Mouse (Mus musculus) limb, embryonic 14.5 days (tissue): ENCODE measurements around the gene Adssl1. TPM values are rescaled to one million over a fixed set of nuclear protein-coding genes. Genes with fewer than 3 reads are reported as not detected.

Source experiments
- ATAC-seq: fragments of 200-750 bp; cut with Nextera tagmentation; 2 replicates; pipeline ENCODE4 v1.8.0; 2017; ENCODE audit warnings: low read depth, moderate number of reproducible peaks, moderate TSS enrichment; ENCODE audit not compliant: low FRiP score
- DNase-seq: peaks from one replicate; pipeline ENCODE4 v3.0.0-alpha.2; 2015; ENCODE audit warnings: low spot score
- H3K27ac ChIP-seq: fragments of 300-500 bp; sonication (generic); replicated peaks from 2 replicates; pipeline ENCODE4 v1.5.1; 2014; ENCODE audit warnings: low read depth, mild to moderate bottlenecking, low read length, moderate library complexity, mixed read lengths
- H3K27me3 ChIP-seq: fragments of 300-500 bp; sonication (generic); 2 replicates; pipeline ENCODE4 v1.6.1; 2014; ENCODE audit warnings: low read length, mixed read lengths; ENCODE audit not compliant: control insufficient read depth, insufficient read depth
- H3K36me3 ChIP-seq: fragments of 300-500 bp; sonication (generic); 2 replicates; pipeline ENCODE4 v1.6.1; 2014; ENCODE audit warnings: mild to moderate bottlenecking, low read length, moderate library complexity, mixed read lengths; ENCODE audit not compliant: control insufficient read depth, insufficient read depth
- H3K4me1 ChIP-seq: fragments of 300-500 bp; sonication (generic); 2 replicates; pipeline ENCODE4 v1.6.1; 2014; ENCODE audit warnings: antibody characterized with exemption, low read length, mixed read lengths; ENCODE audit not compliant: control insufficient read depth, insufficient read depth
- H3K4me2 ChIP-seq: fragments of 300-500 bp; sonication (generic); replicated peaks from 2 replicates; pipeline ENCODE4 v1.6.1; 2014; ENCODE audit warnings: low read depth, mild to moderate bottlenecking, low read length, moderate library complexity; ENCODE audit not compliant: severe bottlenecking
- H3K4me3 ChIP-seq: fragments of 300-500 bp; sonication (generic); replicated peaks from 2 replicates; pipeline ENCODE4 v1.5.1; 2014; ENCODE audit warnings: low read length
- H3K9ac ChIP-seq: fragments of 300-500 bp; sonication (generic); 2 replicates; pipeline ENCODE4 v1.6.1; 2014; ENCODE audit warnings: mild to moderate bottlenecking, low read depth, low read length, moderate library complexity; ENCODE audit not compliant: severe bottlenecking
- H3K9me3 ChIP-seq: fragments of 300-500 bp; sonication (generic); 2 replicates; pipeline ENCODE4 v1.6.1; 2016; ENCODE audit warnings: low read length; ENCODE audit not compliant: control insufficient read depth
- POLR2A ChIP-seq: fragments of 200-500 bp; IDR thresholded peaks from 2 replicates; pipeline ENCODE4 v1.8.0; 2012; ENCODE audit warnings: inconsistent platforms, mild to moderate bottlenecking, moderate library complexity, borderline replicate concordance; ENCODE audit not compliant: insufficient read depth, insufficient read length; ENCODE audit errors: extremely low read depth
- WGBS: fragments of 180-500 bp; shearing (Covaris S2); extraction: QIAGEN DNeasy Blood & Tissue Kit; methylation state at CpG from one replicate; pipeline ENCODE4 v1.1.7; 2014; 5-methylcytosine and 5-hydroxymethylcytosine counted together
- polyA plus RNA-seq, 2 experiments: library from polyadenylated mRNA; depleted of rRNA in 1 of 2; stranded (reverse) in 1 of 2; unstranded in 1 of 2; fragments of >200 nt; fragmentation: Nextera tagmentation in 1 of 2; extraction: Ambion mirVana in 1 of 2; gene quantifications; 2 replicates each; pipeline versions ENCODE4 v1.2.1 to v1.2.3; 2012 to 2014

The Adssl1 gene
- polyA plus RNA-seq, 2 experiments: 15.0 to 18.9 TPM

DNA sequence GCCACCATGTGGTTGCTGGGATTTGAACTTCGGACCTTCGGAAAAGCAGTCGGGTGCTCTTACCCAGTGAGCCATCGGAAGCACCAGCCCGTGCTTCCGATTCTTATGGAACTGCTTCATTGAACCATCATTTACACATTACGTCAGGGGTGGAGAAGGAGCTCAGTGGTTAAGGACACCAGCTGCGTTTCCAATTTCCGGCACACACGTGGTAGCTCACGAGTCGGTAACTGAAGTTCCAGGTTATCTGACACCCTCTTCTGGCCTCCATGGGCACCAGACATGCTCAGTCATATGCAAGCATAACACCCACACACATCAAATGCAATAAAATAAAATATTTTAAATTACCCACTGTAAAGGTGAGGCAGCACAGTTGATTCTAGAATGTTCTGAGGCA, 10.2 kb downstream of the Adssl1 start:
- H3K4me3 ChIP-seq: no peak overlapping the region
- WGBS: 84% methylated on average over 12 of the region's 12 CpGs
- no peak for TF ChIP-seq POLR2A

DNA sequence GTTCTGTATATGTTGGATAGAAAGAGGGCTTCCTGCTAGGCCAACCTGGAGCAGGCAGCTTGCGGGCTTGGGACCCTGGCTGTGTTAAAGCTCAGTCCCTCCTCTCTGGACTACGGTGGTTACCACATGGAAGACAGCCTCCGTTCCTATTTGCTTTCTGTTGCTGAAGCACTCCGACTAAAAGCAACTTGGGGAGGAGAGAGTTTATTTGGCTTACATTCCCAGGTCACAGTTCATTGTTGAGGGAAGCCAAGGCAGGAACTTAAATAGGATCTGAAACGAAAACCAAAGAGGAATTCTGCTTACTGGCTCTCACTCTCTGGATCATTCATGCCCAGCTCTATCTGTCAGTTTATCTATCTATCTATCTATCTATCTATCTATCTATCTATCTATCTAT, 11.0 kb downstream of the Adssl1 start:
- H3K36me3 ChIP-seq: no peaks in the 10 kb centered on the region
- WGBS: 79% methylated on average over 5 of the region's 5 CpGs
- TF ChIP-seq POLR2A: no peak
- no peaks in the 10 kb centered on the region for H3K9me3 ChIP-seq
- no peak overlapping the region for H3K4me3 ChIP-seq
- H3K4me2 ChIP-seq: no peak overlapping the region
- H3K27me3 ChIP-seq: no peaks in the 10 kb centered on the region
- H3K27ac ChIP-seq: no peak overlapping the region
- H3K4me1 ChIP-seq: peaks cover 11% of the 10 kb centered on the region
- ATAC-seq (no peak), DNase-seq (no peak)
- H3K9ac ChIP-seq: no peak overlapping the region

More for the DNA sequence above, 10.2 kb downstream of the Adssl1 start:
- Histone ChIP-seq H3K9me3 (no peaks in the 10 kb centered on the region), H3K9ac (no peak overlapping the region), H3K4me2 (no peak overlapping the region), H3K4me1 (peaks cover 11% of the 10 kb centered on the region), H3K27ac (no peak overlapping the region), H3K36me3 (no peaks in the 10 kb centered on the region), H3K27me3 (no peaks in the 10 kb centered on the region)
- ATAC-seq (no peak), DNase-seq (no peak)

- 50% methylated on average over 1 of the region's 1 CpGs for WGBS
- Histone ChIP-seq H3K36me3 (no peaks in the 10 kb centered on the region), H3K4me3 (no peak overlapping the region), H3K4me1 (peaks cover 11% of the 10 kb centered on the region), H3K4me2 (no peak overlapping the region), H3K27me3 (no peaks in the 10 kb centered on the region), H3K9me3 (no peaks in the 10 kb centered on the region), H3K9ac (no peak overlapping the region), H3K27ac (no peak overlapping the region)
- DNase-seq (no peak), ATAC-seq (no peak)
- no peak for TF ChIP-seq POLR2A
Observed at GRCm38 (mm10) chr12:112631472-112631871, 11.6 kb downstream of the Adssl1 start.

DNA sequence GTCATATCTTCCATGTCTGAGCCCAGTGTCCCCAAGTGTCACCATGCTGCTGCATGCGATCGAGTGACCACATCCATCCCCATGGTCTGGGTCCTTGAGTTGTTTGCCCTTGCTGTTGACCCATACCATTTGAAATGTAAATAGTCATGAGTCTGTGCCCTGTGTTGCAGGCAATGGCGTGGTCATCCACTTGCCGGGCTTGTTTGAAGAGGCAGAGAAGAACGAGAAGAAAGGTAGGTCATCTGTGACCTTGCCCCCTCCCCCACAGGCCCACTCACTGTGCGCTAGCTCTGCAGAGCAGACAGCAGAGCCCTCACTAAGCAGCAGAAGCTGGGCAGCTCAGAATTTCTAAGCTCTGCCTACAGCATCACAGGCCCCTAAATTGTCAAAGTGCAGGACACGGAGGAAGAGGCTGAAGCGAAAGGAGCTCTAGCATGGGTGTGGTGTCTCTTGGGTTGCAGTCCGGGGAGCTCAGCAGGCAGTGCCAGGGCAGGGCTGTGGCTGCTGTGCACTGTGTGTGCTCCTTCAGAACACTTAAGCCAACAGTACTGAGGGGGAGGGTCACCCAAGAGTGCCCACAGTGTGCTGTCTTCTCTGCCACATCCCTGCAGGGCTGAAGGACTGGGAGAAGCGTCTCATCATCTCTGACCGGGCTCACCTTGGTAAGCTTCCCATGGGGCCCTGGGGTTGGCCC, 12.4 kb downstream of the Adssl1 start:
- Histone ChIP-seq H3K4me1 (peaks cover 11% of the 10 kb centered on the region), H3K27me3 (no peaks in the 10 kb centered on the region), H3K36me3 (no peaks in the 10 kb centered on the region), H3K4me3 (no peak overlapping the region), H3K9me3 (no peaks in the 10 kb centered on the region), H3K4me2 (no peak overlapping the region), H3K27ac (no peak overlapping the region), H3K9ac (no peak overlapping the region)
- 67% methylated on average over 11 of the region's 11 CpGs for WGBS
- TF ChIP-seq POLR2A: no peak
- DNase-seq (no peak), ATAC-seq (no peak)

DNA sequence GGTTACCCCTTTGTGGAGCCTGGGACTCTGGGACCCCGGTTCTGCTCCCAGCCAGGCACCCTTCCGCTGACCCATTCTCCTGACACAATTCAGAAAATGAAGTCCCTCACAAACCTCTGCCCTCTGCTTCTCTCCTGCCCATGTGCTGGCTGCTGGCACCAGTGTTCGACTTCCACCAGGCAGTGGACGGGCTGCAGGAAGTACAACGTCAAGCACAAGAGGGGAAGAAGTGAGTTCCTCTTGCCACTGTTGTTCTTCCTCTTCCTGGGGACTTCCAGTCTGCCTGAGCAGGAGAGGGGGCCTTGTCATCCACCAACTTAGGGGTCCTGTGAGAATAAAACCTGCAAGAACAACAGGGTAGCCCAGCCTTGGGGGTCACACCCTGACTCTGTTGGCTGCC, 13.1 kb downstream of the Adssl1 start:
- WGBS: 77% methylated on average over 5 of the region's 5 CpGs
- ATAC-seq (no peak), DNase-seq (no peak)
- Histone ChIP-seq H3K9ac (no peak overlapping the region), H3K4me2 (no peak overlapping the region), H3K4me1 (peaks cover 11% of the 10 kb centered on the region), H3K4me3 (no peak overlapping the region), H3K36me3 (no peaks in the 10 kb centered on the region), H3K9me3 (no peaks in the 10 kb centered on the region), H3K27ac (no peak overlapping the region), H3K27me3 (no peaks in the 10 kb centered on the region)
- no peak for TF ChIP-seq POLR2A

- TF ChIP-seq POLR2A: no peak
- H3K36me3 ChIP-seq: no peaks in the 10 kb centered on the region
- H3K9ac ChIP-seq: no peak overlapping the region
- H3K4me1 ChIP-seq: peaks cover 9% of the 10 kb centered on the region
- WGBS: 76% methylated on average over 9 of the region's 9 CpGs
- no peaks in the 10 kb centered on the region for H3K27me3 ChIP-seq
- no peak overlapping the region for H3K27ac ChIP-seq
- no peak overlapping the region for H3K4me2 ChIP-seq
- H3K9me3 ChIP-seq: no peaks in the 10 kb centered on the region
- no peak for DNase-seq
- ATAC-seq: no peak
- no peak overlapping the region for H3K4me3 ChIP-seq
Observed at GRCm38 (mm10) chr12:112633686-112634085, 13.8 kb downstream of the Adssl1 start.
